Mouse (Mus musculus) testis, adult 2 months (tissue): Measurements from ENCODE around the gene Kiz. TPM values are rescaled to one million over a fixed set of nuclear protein-coding genes. Genes with fewer than 3 reads are reported as not detected.

ENCODE experiments used
- H3K27ac ChIP-seq: fragments of 200-500 bp; 2 replicates; pipeline ENCODE4 v1.5.1; 2012; ENCODE audit warnings: low read depth, low read length; ENCODE audit not compliant: control insufficient read depth, insufficient read depth
- H3K27me3 ChIP-seq: fragments of 200-500 bp; 2 replicates; pipeline ENCODE4 v1.6.1; 2012; ENCODE audit warnings: mild to moderate bottlenecking, low read length, moderate library complexity; ENCODE audit not compliant: control insufficient read depth, insufficient read depth
- H3K36me3 ChIP-seq: fragments of 200-500 bp; 2 replicates; pipeline ENCODE4 v1.6.1; 2012; ENCODE audit warnings: mild to moderate bottlenecking, low read length; ENCODE audit not compliant: control insufficient read depth, insufficient read depth
- H3K4me1 ChIP-seq: fragments of 200-500 bp; 2 replicates; pipeline ENCODE4 v1.6.1; 2012; ENCODE audit warnings: low read length; ENCODE audit not compliant: control insufficient read depth, insufficient read depth
- H3K4me3 ChIP-seq: fragments of 200-500 bp; 2 replicates; pipeline ENCODE4 v1.5.1; 2012; ENCODE audit warnings: low read depth, mild to moderate bottlenecking, low read length, moderate library complexity, mixed read lengths; ENCODE audit not compliant: control insufficient read depth
- CTCF ChIP-seq: fragments of 200-500 bp; IDR thresholded peaks from 2 replicates; pipeline ENCODE4 v1.5.1; 2012; ENCODE audit warnings: low read depth, mild to moderate bottlenecking, inconsistent platforms, low read length, moderate library complexity; ENCODE audit not compliant: control insufficient read depth, insufficient read depth, insufficient replicate concordance
- POLR2A ChIP-seq: fragments of 200-500 bp; IDR thresholded peaks from 2 replicates; pipeline ENCODE4 v1.6.1; 2012; ENCODE audit warnings: low read depth, mild to moderate bottlenecking, inconsistent platforms, low read length, moderate library complexity; ENCODE audit not compliant: control insufficient read depth
- polyA plus RNA-seq: library from polyadenylated mRNA; depleted of rRNA; stranded (reverse); fragments of >200 nt; gene quantifications from 2 replicates; pipeline ENCODE4 v1.2.3, GENCODE M21; 2012; rRNA removed

Gene Kiz
- polyA plus RNA-seq: 85.9 and 98.2 TPM in 2 replicates

DNA sequence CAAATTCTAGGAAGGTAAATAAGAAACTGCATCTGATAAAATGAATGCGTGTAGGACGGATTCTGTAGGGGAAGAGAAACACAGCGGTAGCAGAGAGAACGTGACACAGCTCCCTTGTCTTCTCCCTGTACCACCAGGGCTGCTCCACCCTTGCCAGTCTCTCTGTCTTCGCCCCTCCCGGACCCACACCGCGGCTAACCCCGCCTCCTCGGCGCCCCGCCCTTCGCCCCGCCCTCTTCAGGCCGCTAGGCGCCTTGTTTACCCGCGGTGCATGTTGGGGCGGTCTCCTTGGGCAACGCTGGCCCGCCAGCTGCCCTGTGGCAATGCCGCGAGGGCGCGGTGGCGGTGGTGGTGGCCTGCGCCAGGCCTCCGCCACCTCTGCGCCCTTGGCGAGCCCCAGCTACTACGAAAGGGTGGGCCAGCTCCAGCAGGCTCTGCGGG lies at the start of gene Kiz:
TSS of gene Kiz (plus strand) at position 266 of the 441 bp plus-strand sequence.
- Histone ChIP-seq H3K4me1 (no peaks in the 10 kb centered on the region), H3K27me3 (no peaks in the 10 kb centered on the region), H3K27ac (peak within 1 kb of the TSS; percentile 86), H3K4me3 (peak within 1 kb of the TSS; percentile 90), H3K36me3 (no peaks in the 10 kb centered on the region)
- peak; percentile 98 for TF ChIP-seq POLR2A
- TF ChIP-seq CTCF: no peak

DNA sequence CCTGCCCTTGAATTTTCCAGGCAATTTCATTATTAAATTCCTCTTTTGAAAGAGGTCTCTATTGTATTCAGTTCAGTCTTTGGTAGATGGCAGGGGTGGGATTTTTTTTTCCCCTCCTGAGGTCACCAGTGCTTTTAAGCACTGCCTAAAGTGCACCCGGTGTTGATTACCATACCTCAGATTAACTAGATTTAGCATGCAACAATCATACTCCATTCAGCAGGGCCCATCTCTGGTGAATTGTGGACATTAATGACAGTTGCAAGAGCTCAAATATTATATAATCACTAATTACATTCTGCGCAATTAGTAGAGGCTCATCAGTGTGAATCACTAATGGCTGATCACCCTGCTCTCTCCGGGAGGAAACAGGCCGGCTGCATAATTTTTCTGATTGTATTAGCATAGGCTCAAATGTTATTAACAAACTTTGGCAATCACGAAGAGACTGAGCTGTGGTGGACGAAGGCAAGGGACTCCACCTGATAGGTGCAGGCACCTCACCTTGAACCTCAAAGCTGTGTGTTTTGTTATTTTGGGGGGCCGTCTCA lies 45.9 kb upstream of the Kiz start:
- H3K36me3 ChIP-seq: no peaks in the 10 kb centered on the region
- H3K4me3 ChIP-seq: no peak overlapping the region
- TF ChIP-seq CTCF (no peak), POLR2A (no peak)
- peaks cover 2% of the 10 kb centered on the region; the same call in 1 of the 2 replicates for H3K4me1 ChIP-seq
- H3K27ac ChIP-seq: no peak overlapping the region
- H3K27me3 ChIP-seq: no peaks in the 10 kb centered on the region

DNA sequence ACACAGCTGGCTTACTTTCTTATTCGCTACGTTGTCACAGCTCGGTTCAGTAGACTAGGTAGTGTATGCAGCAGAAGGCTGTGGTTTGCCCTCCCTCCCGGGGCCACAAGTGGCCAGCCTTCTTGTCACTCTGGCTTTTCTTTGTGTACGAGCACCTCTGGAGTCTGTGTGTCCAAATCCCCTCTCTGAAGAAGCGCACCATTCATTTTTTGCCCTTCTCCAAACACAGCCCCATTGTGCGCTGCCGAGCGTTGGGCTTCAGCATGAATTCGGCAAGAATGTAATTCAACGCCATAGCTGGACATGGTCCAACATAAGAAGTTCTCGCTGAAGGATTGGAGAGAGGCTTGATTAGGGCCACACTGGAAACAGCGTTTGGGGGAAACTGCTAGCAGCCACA lies 45.0 kb upstream of the Kiz start:
- Histone ChIP-seq H3K27me3 (no peaks in the 10 kb centered on the region), H3K4me3 (no peak overlapping the region; the same call in 1 of the 2 replicates), H3K4me1 (peaks cover 2% of the 10 kb centered on the region; the same call in 1 of the 2 replicates), H3K27ac (no peak overlapping the region), H3K36me3 (no peaks in the 10 kb centered on the region)
- TF ChIP-seq POLR2A (no peak), CTCF (no peak)

DNA sequence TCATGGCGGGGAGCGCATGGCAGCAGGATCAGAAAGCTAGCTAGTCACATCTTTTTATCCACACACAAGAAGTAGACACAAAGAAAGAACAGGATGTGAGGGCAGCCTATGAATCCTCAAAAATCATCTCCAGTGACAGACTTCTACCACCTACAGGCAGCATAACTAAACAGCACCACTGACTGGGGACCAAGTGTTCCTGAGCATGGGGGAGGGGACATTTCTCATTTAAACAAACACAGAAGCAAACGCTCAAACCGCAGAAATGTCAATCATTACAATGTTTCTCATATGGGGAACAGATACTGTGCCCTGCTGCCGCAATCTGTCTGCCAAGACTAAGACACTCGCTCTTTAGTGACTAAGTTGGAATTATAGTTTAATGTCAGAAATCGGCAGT lies 40.7 kb upstream of the Kiz start:
- H3K4me1 ChIP-seq: peaks cover 2% of the 10 kb centered on the region; the same call in 1 of the 2 replicates
- no peaks in the 10 kb centered on the region for H3K27me3 ChIP-seq
- no peaks in the 10 kb centered on the region for H3K36me3 ChIP-seq
- TF ChIP-seq POLR2A (no peak), CTCF (no peak)
- H3K4me3 ChIP-seq: no peak overlapping the region
- H3K27ac ChIP-seq: no peak overlapping the region

DNA sequence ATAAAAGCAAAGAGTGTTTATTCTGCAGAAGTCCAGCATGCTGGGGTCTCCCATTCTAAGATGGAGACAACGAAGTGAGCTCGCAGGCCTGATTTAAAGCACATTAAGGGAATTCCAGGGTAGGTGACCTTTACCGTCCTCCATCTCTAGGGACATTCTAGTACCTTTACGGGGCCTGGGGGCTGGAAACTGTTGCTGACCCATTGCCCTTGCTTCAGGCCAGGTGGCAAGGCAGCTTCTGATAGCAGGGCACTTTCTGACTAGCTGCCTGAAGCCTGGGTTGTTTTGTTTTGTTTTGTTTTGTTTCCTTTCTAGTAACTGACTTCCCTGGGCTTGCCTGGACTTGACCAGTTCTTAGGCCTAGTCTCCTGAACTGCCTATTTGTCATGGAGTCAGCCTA lies 36.6 kb upstream of the Kiz start:
- Histone ChIP-seq H3K27me3 (no peaks in the 10 kb centered on the region), H3K4me1 (no peaks in the 10 kb centered on the region), H3K36me3 (no peaks in the 10 kb centered on the region), H3K4me3 (no peak overlapping the region), H3K27ac (no peak overlapping the region)
- TF ChIP-seq CTCF (no peak), POLR2A (no peak)

DNA sequence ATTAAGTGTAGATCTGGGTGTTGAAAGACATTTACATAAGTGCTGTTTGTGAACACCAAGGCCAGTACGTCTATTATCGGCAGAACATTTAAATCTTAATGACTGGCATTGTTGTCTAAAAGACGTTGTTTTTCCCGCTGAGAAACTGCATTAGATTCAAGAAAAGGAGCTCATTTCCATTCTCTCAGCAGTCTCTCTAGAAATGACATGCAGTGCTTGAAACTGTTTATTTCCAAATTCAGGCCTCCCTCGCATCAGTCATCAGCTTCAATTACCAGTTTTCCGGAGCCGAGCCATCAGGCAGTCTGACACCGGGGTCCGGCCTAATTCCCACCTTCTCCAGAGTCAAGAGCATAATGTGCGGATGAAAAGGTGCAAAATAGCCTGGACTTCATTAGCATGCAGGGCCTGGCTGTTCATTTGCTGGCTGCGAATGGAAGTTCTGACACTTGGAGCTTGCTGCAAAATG lies 32.1 kb upstream of the Kiz start:
- Histone ChIP-seq H3K4me1 (no peaks in the 10 kb centered on the region), H3K27me3 (no peaks in the 10 kb centered on the region), H3K36me3 (no peaks in the 10 kb centered on the region), H3K27ac (no peak overlapping the region), H3K4me3 (no peak overlapping the region)
- TF ChIP-seq POLR2A (no peak), CTCF (no peak)

DNA sequence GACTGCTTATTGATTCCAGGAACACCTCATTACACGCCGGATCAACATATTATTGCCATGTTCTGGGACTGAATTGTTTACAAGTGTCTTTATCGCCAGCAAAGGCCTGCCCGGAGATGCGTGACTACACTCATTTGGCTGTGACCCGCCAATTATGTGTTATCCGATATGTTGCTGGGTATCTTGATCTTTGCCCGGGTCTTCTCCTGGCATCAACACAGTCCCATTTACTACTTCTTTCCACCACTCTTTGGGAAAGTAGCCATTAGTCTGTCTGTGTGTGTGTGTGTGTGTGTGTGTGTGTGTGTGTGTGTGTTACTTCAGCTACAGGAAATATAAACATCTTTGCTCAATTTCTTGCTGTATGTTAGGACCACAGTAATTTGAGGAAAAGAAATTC lies 31.6 kb upstream of the Kiz start:
- H3K27me3 ChIP-seq: no peaks in the 10 kb centered on the region
- TF ChIP-seq CTCF (no peak), POLR2A (no peak)
- H3K36me3 ChIP-seq: no peaks in the 10 kb centered on the region
- no peak overlapping the region for H3K27ac ChIP-seq
- H3K4me3 ChIP-seq: no peak overlapping the region
- no peaks in the 10 kb centered on the region for H3K4me1 ChIP-seq
